Mouse (Mus musculus) ES-E14 (cell line): ENCODE results near the gene Lrmda. TPM values are rescaled to one million over a fixed set of nuclear protein-coding genes. Genes with fewer than 3 reads are reported as not detected.

Experiments
- DNase-seq: peaks from one replicate; pipeline ENCODE4 v3.0.0-alpha.2; 2013; ENCODE audit warnings: low read depth, low spot score
- H3K27ac ChIP-seq: 2 replicates; pipeline ENCODE4 v1.5.1; 2012; ENCODE audit warnings: low read depth, mild to moderate bottlenecking, low read length, moderate library complexity, mixed read lengths; ENCODE audit not compliant: poor library complexity, insufficient read depth, severe bottlenecking
- H3K36me3 ChIP-seq: 2 replicates; pipeline ENCODE4 v1.6.1; 2012; ENCODE audit warnings: mild to moderate bottlenecking, low read length, moderate library complexity, mixed read lengths; ENCODE audit not compliant: control insufficient read depth, poor library complexity, insufficient read depth, severe bottlenecking
- H3K4me1 ChIP-seq, 2 experiments: fragments of 150-350 bp in 1 of 2; sonication (generic) in 1 of 2; 2 replicates each; pipeline ENCODE4 v1.6.1; 2012; ENCODE audit warnings: low read length in 2 of 2, mild to moderate bottlenecking in 1 of 2, mixed read lengths in 1 of 2; ENCODE audit not compliant: control insufficient read depth in 2 of 2, insufficient read depth in 2 of 2, poor library complexity in 1 of 2
- H3K4me3 ChIP-seq, 2 experiments: fragments of 150-350 bp in 1 of 2; sonication (generic) in 1 of 2; 2 replicates each; pipeline ENCODE4 v1.5.1; 2012; ENCODE audit warnings: low read length in 2 of 2, low read depth in 1 of 2, mild to moderate bottlenecking in 1 of 2, mixed read lengths in 1 of 2; ENCODE audit not compliant: insufficient read depth in 1 of 2, poor library complexity in 1 of 2, severe bottlenecking in 1 of 2
- H3K9ac ChIP-seq: 2 replicates; pipeline ENCODE4 v1.6.1; 2012; ENCODE audit warnings: low read depth, mild to moderate bottlenecking, low read length, mixed read lengths; ENCODE audit not compliant: poor library complexity, insufficient read depth, severe bottlenecking
- H3K9me3 ChIP-seq: fragments of 150-350 bp; sonication (generic); 2 replicates; pipeline ENCODE4 v1.6.1; 2012; ENCODE audit warnings: low read depth, mild to moderate bottlenecking, low read length; ENCODE audit not compliant: control insufficient read depth, insufficient read depth
- CHD2 ChIP-seq: IDR thresholded peaks from 2 replicates; pipeline ENCODE4 v1.6.1; 2014; ENCODE audit warnings: mild to moderate bottlenecking, low read depth, low read length, inconsistent platforms
- HCFC1 ChIP-seq: IDR thresholded peaks from 2 replicates; pipeline ENCODE4 v1.6.1; 2012; ENCODE audit warnings: low read length, inconsistent platforms, borderline replicate concordance; ENCODE audit not compliant: insufficient read depth
- MAFK ChIP-seq: IDR thresholded peaks from 2 replicates; pipeline ENCODE4 v1.6.1; 2014; ENCODE audit warnings: mild to moderate bottlenecking, low read depth, low read length, inconsistent platforms; ENCODE audit not compliant: insufficient read depth
- ZC3H11A ChIP-seq: IDR thresholded peaks from 2 replicates; pipeline ENCODE4 v1.6.1; 2012; ENCODE audit warnings: low read depth, mild to moderate bottlenecking, inconsistent platforms, low read length, borderline replicate concordance
- ZNF384 ChIP-seq: IDR thresholded peaks from 2 replicates; pipeline ENCODE4 v1.6.1; 2012; ENCODE audit warnings: low read depth, low read length, inconsistent platforms
- in situ Hi-C, 2 experiments: fragments of 600-800 bp; cut with MboI; formaldehyde crosslinking; loops; one replicate each; pipeline ENCODE4 v1.15.1; 2025; ENCODE audit warnings: low sequenced_read_pairs in 2 of 2, inconsistent platforms in 1 of 2; ENCODE audit not compliant: unreplicated experiment in 2 of 2
- total RNA-seq: library from RNA; depleted of rRNA; stranded (reverse); fragments of 300-350 nt; gene quantifications from 2 replicates; pipeline ENCODE4 v1.2.3, GENCODE M21; 2012

Gene Lrmda
- total RNA-seq, 1 experiment, result 0.22 TPM

- in situ Hi-C loops, result no loop called here
- Histone ChIP-seq H3K9ac (no peak overlapping the region), H3K4me1 (no peaks in the 10 kb centered on the region), H3K9me3 (no peaks in the 10 kb centered on the region), H3K36me3 (no peaks in the 10 kb centered on the region), H3K27ac (no peak overlapping the region), H3K4me3 (no peak overlapping the region)
- DNase-seq, result no peak
- TF ChIP-seq MAFK (no peak), CHD2 (no peak), HCFC1 (no peak), ZC3H11A (no peak), ZNF384 (no peak)
Measured at GRCm38 (mm10) chr14:22553717-22554116, 534.2 kb downstream of the Lrmda start.

- H3K36me3 ChIP-seq, result no peaks in the 10 kb centered on the region
- in situ Hi-C loops, result loop anchor here in 1 of 2 experiments (10.0 kb wide), 1 partner anchor 598 kb away; no protein-coding TSS in a partner anchor
- no peak overlapping the region for H3K27ac ChIP-seq
- no peak for DNase-seq
- TF ChIP-seq HCFC1 (no peak), MAFK (no peak), ZNF384 (no peak), ZC3H11A (no peak)
- no peak overlapping the region for H3K4me3 ChIP-seq
- no peaks in the 10 kb centered on the region for H3K9me3 ChIP-seq
- H3K4me1 ChIP-seq, result 0 out of 4 replicates have a peak, but pooled peaks cover 0 to 2% of the 10 kb centered on the region in 2 experiments
- H3K9ac ChIP-seq, result no peak overlapping the region
Measured at GRCm38 (mm10) chr14:22572486-22572885, 553.0 kb downstream of the Lrmda start.

- H3K36me3 ChIP-seq, result no peaks in the 10 kb centered on the region
- no peak overlapping the region for H3K4me3 ChIP-seq
- H3K9me3 ChIP-seq, result no peaks in the 10 kb centered on the region
- in situ Hi-C loops, result loop anchor here in 1 of 2 experiments (10.0 kb wide), 1 partner anchor 599 kb away; no protein-coding TSS in a partner anchor
- no peak overlapping the region for H3K27ac ChIP-seq
- no peak for DNase-seq
- TF ChIP-seq ZC3H11A (no peak), CHD2 (no peak), HCFC1 (no peak), ZNF384 (no peak), MAFK (no peak)
- H3K9ac ChIP-seq, result no peak overlapping the region
- 0 out of 4 replicates have a peak, but pooled peaks cover 0 to 2% of the 10 kb centered on the region in 2 experiments for H3K4me1 ChIP-seq
Measured at GRCm38 (mm10) chr14:22573585-22573984, 554.1 kb downstream of the Lrmda start.

DNA sequence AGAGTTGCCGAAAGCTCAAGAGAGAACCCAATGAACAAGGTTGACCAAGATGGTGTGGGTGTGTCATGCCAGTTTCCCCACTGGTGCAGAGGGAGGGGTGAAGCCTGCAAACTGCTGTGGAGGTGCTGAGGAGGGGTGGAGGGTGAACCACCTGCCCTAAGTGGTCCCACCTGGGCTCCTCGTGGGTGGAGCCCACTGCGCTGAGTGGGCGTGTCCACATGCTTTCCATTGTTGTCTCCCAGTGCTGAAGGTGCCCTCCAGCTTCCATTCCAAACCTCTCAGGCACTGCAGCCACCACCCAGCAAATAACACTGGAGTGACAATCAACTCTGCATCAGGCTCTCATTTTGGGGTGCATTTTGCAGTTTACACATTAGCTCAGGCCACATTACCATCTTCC, 554.5 kb downstream of the Lrmda start:
- Histone ChIP-seq H3K9ac (no peak overlapping the region), H3K36me3 (no peaks in the 10 kb centered on the region), H3K4me3 (no peak overlapping the region), H3K9me3 (no peaks in the 10 kb centered on the region), H3K4me1 (0 out of 4 replicates have a peak, but pooled peaks cover 0 to 2% of the 10 kb centered on the region in 2 experiments), H3K27ac (no peak overlapping the region)
- in situ Hi-C loops, result loop anchor here in 1 of 2 experiments (10.0 kb wide), 1 partner anchor 599 kb away; no protein-coding TSS in a partner anchor
- DNase-seq, result peak; percentile 48
- no peak for TF ChIP-seq CHD2
- no peak for TF ChIP-seq ZNF384
- no peak for TF ChIP-seq HCFC1
- TF ChIP-seq ZC3H11A, result no peak
- TF ChIP-seq MAFK, result no peak

- Histone ChIP-seq H3K4me3 (no peak overlapping the region), H3K36me3 (no peaks in the 10 kb centered on the region), H3K4me1 (0 out of 4 replicates have a peak, but pooled peaks cover 0 to 2% of the 10 kb centered on the region in 2 experiments), H3K9me3 (no peaks in the 10 kb centered on the region), H3K9ac (no peak overlapping the region), H3K27ac (no peak overlapping the region)
- TF ChIP-seq ZNF384 (no peak), MAFK (no peak), HCFC1 (no peak), ZC3H11A (no peak), CHD2 (no peak)
- in situ Hi-C loops, result loop anchor here in 1 of 2 experiments (10.0 kb wide), 1 partner anchor 602 kb away; no protein-coding TSS in a partner anchor
- DNase-seq, result no peak
Measured at GRCm38 (mm10) chr14:22576441-22576840, 556.9 kb downstream of the Lrmda start.
